Mouse (Mus musculus): ENCODE measurements at regions not wholly inside any gene's neighbourhood (a gene's known extent, or its start where the extent isn't known, plus 50 kb on each side); places are given as distances from the start of the nearest gene placed in this dataset.
"Not testable (repeated sequence)": the region's sequence is repeated elsewhere in the genome, so short reads cannot be mapped to it uniquely, and the experiment has no call there.

- no peak for DNase-seq (ENCODE audit: extremely low spot score, low spot score)
- 87% methylated on average over 1 of the region's 1 CpGs for WGBS
- Histone ChIP-seq H3K36me3 (replicated peaks) (no peaks in the 10 kb centered on the region), H3K27me3 (ENCODE audit: poor library complexity, severe bottlenecking) (no peaks in the 10 kb centered on the region), H3K27ac (no peak overlapping the region), H3K4me1 (no peaks in the 10 kb centered on the region), H3K4me3 (no peak overlapping the region), H3K9me3 (no peaks in the 10 kb centered on the region)
These were observed 297.8 kb upstream of the Dcbld2 start for GRCm38 (mm10) chr16:58110452-58110851.

GRCm38 (mm10) chr16:58126086-58126485, 282.2 kb upstream of the Dcbld2 start:
- Histone ChIP-seq H3K4me3 (no peak overlapping the region), H3K9me3 (no peaks in the 10 kb centered on the region), H3K27me3 (ENCODE audit: poor library complexity, severe bottlenecking) (no peaks in the 10 kb centered on the region), H3K36me3 (replicated peaks) (no peaks in the 10 kb centered on the region), H3K4me1 (no peaks in the 10 kb centered on the region), H3K27ac (no peak overlapping the region)
- WGBS, result 88% methylated on average over 1 of the region's 1 CpGs
- no peak for DNase-seq (ENCODE audit: extremely low spot score, low spot score)

GRCm38 (mm10) chr16:58136144-58136905, 271.9 kb upstream of the Dcbld2 start:
- Histone ChIP-seq H3K4me3 (no peak overlapping the region), H3K9me3 (no peaks in the 10 kb centered on the region), H3K4me1 (no peaks in the 10 kb centered on the region), H3K27ac (no peak overlapping the region), H3K36me3 (replicated peaks) (no peaks in the 10 kb centered on the region), H3K27me3 (ENCODE audit: poor library complexity, severe bottlenecking) (no peaks in the 10 kb centered on the region)
- no peak for DNase-seq (ENCODE audit: extremely low spot score, low spot score)
- WGBS, result 83% methylated on average over 12 of the region's 12 CpGs

- H3K27me3 ChIP-seq (ENCODE audit: poor library complexity, severe bottlenecking), result no peaks in the 10 kb centered on the region
- no peak overlapping the region for H3K27ac ChIP-seq
- H3K9me3 ChIP-seq, result no peaks in the 10 kb centered on the region
- H3K4me3 ChIP-seq, result no peak overlapping the region
- no peaks in the 10 kb centered on the region for H3K36me3 ChIP-seq (replicated peaks)
- WGBS, result 94% methylated on average over 7 of the region's 7 CpGs
- no peaks in the 10 kb centered on the region for H3K4me1 ChIP-seq
- DNase-seq (ENCODE audit: extremely low spot score, low spot score), result no peak
These were observed 271.3 kb upstream of the Dcbld2 start for GRCm38 (mm10) chr16:58136979-58137378.

- H3K4me1 ChIP-seq, result no peaks in the 10 kb centered on the region
- WGBS, result 86% methylated on average over 4 of the region's 4 CpGs
These were observed 270.4 kb upstream of the Dcbld2 start for GRCm38 (mm10) chr16:58137728-58138279.

GRCm38 (mm10) chr16:58146479-58146878, 261.8 kb upstream of the Dcbld2 start:
- Histone ChIP-seq H3K9me3 (no peaks in the 10 kb centered on the region), H3K4me1 (no peaks in the 10 kb centered on the region), H3K36me3 (replicated peaks) (no peaks in the 10 kb centered on the region), H3K27ac (no peak overlapping the region), H3K27me3 (ENCODE audit: poor library complexity, severe bottlenecking) (no peaks in the 10 kb centered on the region), H3K4me3 (no peak overlapping the region)
- 69% methylated on average over 6 of the region's 6 CpGs for WGBS
- no peak for DNase-seq (ENCODE audit: extremely low spot score, low spot score)

More at GRCm38 (mm10) chr16:58137728-58138279, 270.4 kb upstream of the Dcbld2 start:
- Histone ChIP-seq H3K9me3 (no peaks in the 10 kb centered on the region), H3K4me3 (no peak overlapping the region), H3K27ac (no peak overlapping the region), H3K36me3 (replicated peaks) (no peaks in the 10 kb centered on the region), H3K27me3 (ENCODE audit: poor library complexity, severe bottlenecking) (no peaks in the 10 kb centered on the region)
- DNase-seq (ENCODE audit: extremely low spot score, low spot score), result no peak

GRCm38 (mm10) chr16:58155538-58155937, 252.7 kb upstream of the Dcbld2 start:
- Histone ChIP-seq H3K9me3 (no peaks in the 10 kb centered on the region), H3K27me3 (ENCODE audit: poor library complexity, severe bottlenecking) (no peaks in the 10 kb centered on the region), H3K27ac (no peak overlapping the region), H3K4me1 (no peaks in the 10 kb centered on the region), H3K36me3 (replicated peaks) (no peaks in the 10 kb centered on the region), H3K4me3 (no peak overlapping the region)
- no peak for DNase-seq (ENCODE audit: extremely low spot score, low spot score)
- 41% methylated on average over 4 of the region's 4 CpGs for WGBS

GRCm38 (mm10) chr16:58178744-58179401, 229.4 kb upstream of the Dcbld2 start:
- H3K4me1 ChIP-seq, result no peaks in the 10 kb centered on the region
- WGBS, result 85% methylated on average over 5 of the region's 5 CpGs
- H3K27me3 ChIP-seq (ENCODE audit: poor library complexity, severe bottlenecking), result no peaks in the 10 kb centered on the region
- no peak for DNase-seq (ENCODE audit: extremely low spot score, low spot score)
- H3K27ac ChIP-seq, result no peak overlapping the region
- H3K9me3 ChIP-seq, result no peaks in the 10 kb centered on the region
- no peak overlapping the region for H3K4me3 ChIP-seq
- no peaks in the 10 kb centered on the region for H3K36me3 ChIP-seq (replicated peaks)

- not testable (repeated sequence) for DNase-seq (ENCODE audit: extremely low spot score, low spot score); H3K27me3 ChIP-seq (ENCODE audit: poor library complexity, severe bottlenecking); H3K4me3 ChIP-seq; H3K9me3 ChIP-seq; H3K36me3 ChIP-seq (replicated peaks); H3K4me1 ChIP-seq; H3K27ac ChIP-seq
These were observed 228.3 kb upstream of the Dcbld2 start for GRCm38 (mm10) chr16:58179981-58180380.

GRCm38 (mm10) chr16:58194619-58195497, 213.4 kb upstream of the Dcbld2 start:
- no peak for DNase-seq (ENCODE audit: extremely low spot score, low spot score)
- Histone ChIP-seq H3K27me3 (ENCODE audit: poor library complexity, severe bottlenecking) (no peaks in the 10 kb centered on the region), H3K9me3 (no peaks in the 10 kb centered on the region), H3K36me3 (replicated peaks) (no peaks in the 10 kb centered on the region), H3K4me3 (no peak overlapping the region), H3K4me1 (no peaks in the 10 kb centered on the region), H3K27ac (no peak overlapping the region)
- WGBS, result 89% methylated on average over 5 of the region's 5 CpGs

- H3K27ac ChIP-seq, result no peak overlapping the region
- WGBS, result 87% methylated on average over 2 of the region's 2 CpGs
- H3K4me3 ChIP-seq, result no peak overlapping the region
- no peaks in the 10 kb centered on the region for H3K27me3 ChIP-seq (ENCODE audit: poor library complexity, severe bottlenecking)
- no peak for DNase-seq (ENCODE audit: extremely low spot score, low spot score)
- no peaks in the 10 kb centered on the region; the same call in 1 of the 2 replicates for H3K9me3 ChIP-seq
- H3K36me3 ChIP-seq (replicated peaks), result no peaks in the 10 kb centered on the region
- H3K4me1 ChIP-seq, result no peaks in the 10 kb centered on the region
These were observed 196.4 kb upstream of the Dcbld2 start for GRCm38 (mm10) chr16:58211872-58212271.

GRCm38 (mm10) chr16:58234686-58235085, 173.6 kb upstream of the Dcbld2 start:
- H3K4me1 ChIP-seq, result no peaks in the 10 kb centered on the region
- DNase-seq (ENCODE audit: extremely low spot score, low spot score), result no peak
- H3K27ac ChIP-seq, result no peak overlapping the region
- H3K36me3 ChIP-seq (replicated peaks), result no peaks in the 10 kb centered on the region
- no peaks in the 10 kb centered on the region for H3K27me3 ChIP-seq (ENCODE audit: poor library complexity, severe bottlenecking)
- H3K9me3 ChIP-seq, result no peaks in the 10 kb centered on the region
- no peak overlapping the region for H3K4me3 ChIP-seq

All from forebrain, embryonic 10.5 days (tissue).